Mouse (Mus musculus) embryonic facial prominence, embryonic 11.5 days (tissue): ENCODE measurements around the gene Fads6. TPM values are rescaled to one million over a fixed set of nuclear protein-coding genes. Genes with fewer than 3 reads are reported as not detected.

Experiments used
- ATAC-seq: fragments of 200-750 bp; cut with Nextera tagmentation; replicated peaks from 2 replicates; pipeline ENCODE4 v1.8.0; 2017; ENCODE audit warnings: low read depth; ENCODE audit not compliant: insufficient number of reproducible peaks, low FRiP score, low TSS enrichment
- DNase-seq: peaks from one replicate; pipeline ENCODE4 v3.0.0-alpha.2; 2015; ENCODE audit warnings: low spot score
- H3K27ac ChIP-seq: fragments of 300-500 bp; sonication (generic); replicated peaks from 2 replicates; pipeline ENCODE4 v1.5.1; 2014; ENCODE audit warnings: mild to moderate bottlenecking, low read depth, low read length, control low read depth
- H3K27me3 ChIP-seq: fragments of 300-500 bp; sonication (generic); 2 replicates; pipeline ENCODE4 v1.6.1; 2014; ENCODE audit warnings: mild to moderate bottlenecking, low read length, moderate library complexity, mixed read lengths; ENCODE audit not compliant: control insufficient read depth, insufficient read depth
- H3K36me3 ChIP-seq: fragments of 300-500 bp; sonication (generic); replicated peaks from 2 replicates; pipeline ENCODE4 v1.6.1; 2014; ENCODE audit warnings: low read depth, mild to moderate bottlenecking, low read length, moderate library complexity, mixed read lengths; ENCODE audit not compliant: control insufficient read depth, insufficient read depth
- H3K4me1 ChIP-seq: fragments of 300-500 bp; sonication (generic); 2 replicates; pipeline ENCODE4 v1.6.1; 2014; ENCODE audit warnings: low read length, mixed read lengths; ENCODE audit not compliant: control insufficient read depth, insufficient read depth
- H3K4me2 ChIP-seq: fragments of 300-500 bp; sonication (generic); 2 replicates; pipeline ENCODE4 v1.6.1; 2014; ENCODE audit warnings: low read depth, mild to moderate bottlenecking, control low read depth, low read length, moderate library complexity
- H3K4me3 ChIP-seq: fragments of 300-500 bp; sonication (generic); 2 replicates; pipeline ENCODE4 v1.5.1; 2014; ENCODE audit warnings: low read depth, low read length, control low read depth
- H3K9ac ChIP-seq: fragments of 300-500 bp; sonication (generic); replicated peaks from 2 replicates; pipeline ENCODE4 v1.6.1; 2014; ENCODE audit warnings: mild to moderate bottlenecking, control low read depth, low read length
- H3K9me3 ChIP-seq: fragments of 300-500 bp; sonication (generic); replicated peaks from 2 replicates; pipeline ENCODE4 v1.6.1; 2016; ENCODE audit warnings: mild to moderate bottlenecking, low read length, inconsistent platforms, mixed read lengths; ENCODE audit not compliant: control insufficient read depth
- WGBS: fragments of 180-500 bp; shearing (Covaris S2); extraction: QIAGEN DNeasy Blood & Tissue Kit; methylation state at CpG from one replicate; pipeline ENCODE4 v1.1.7; 2014; 5-methylcytosine and 5-hydroxymethylcytosine counted together
- polyA plus RNA-seq: library from polyadenylated mRNA; unstranded; fragments of >200 nt; fragmentation: Nextera tagmentation; extraction: Ambion mirVana; gene quantifications from 2 replicates; pipeline ENCODE4 v1.2.1, GENCODE M21; 2014

The Fads6 gene
- polyA plus RNA-seq, 1 experiment from 2014 or later: 0.14 TPM

DNA sequence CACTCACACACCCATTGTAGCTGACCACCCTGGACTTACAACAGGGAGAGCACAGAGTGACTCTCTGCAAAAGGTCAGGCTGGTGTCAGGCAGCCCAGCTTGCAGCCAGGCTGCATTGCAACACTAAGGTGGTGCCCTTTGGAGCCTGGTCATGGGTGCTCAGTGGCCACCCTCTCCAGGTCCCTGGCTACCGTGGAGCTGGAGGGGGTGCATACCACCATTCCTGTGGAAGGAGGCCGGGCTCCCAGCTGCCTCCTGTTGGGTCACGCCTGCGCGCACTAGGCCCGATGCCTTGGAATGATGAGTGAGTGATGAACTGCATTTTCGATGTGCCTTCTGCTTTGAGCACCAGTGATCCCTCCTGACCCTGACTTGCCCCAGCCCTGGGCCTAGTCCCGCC, 52.6 kb downstream of the Fads6 start:
- no peak overlapping the region for H3K4me2 ChIP-seq
- no peaks in the 10 kb centered on the region; the same call in 1 of the 2 replicates for H3K4me1 ChIP-seq
- H3K27ac ChIP-seq: no peak overlapping the region
- no peaks in the 10 kb centered on the region; the same call in 1 of the 2 replicates for H3K36me3 ChIP-seq
- no peaks in the 10 kb centered on the region for H3K9me3 ChIP-seq
- 84% methylated on average over 8 of the region's 8 CpGs for WGBS
- H3K9ac ChIP-seq: no peak overlapping the region
- peaks cover 28% of the 10 kb centered on the region for H3K27me3 ChIP-seq
- no peak for ATAC-seq
- no peak overlapping the region for H3K4me3 ChIP-seq
- no peak for DNase-seq

DNA sequence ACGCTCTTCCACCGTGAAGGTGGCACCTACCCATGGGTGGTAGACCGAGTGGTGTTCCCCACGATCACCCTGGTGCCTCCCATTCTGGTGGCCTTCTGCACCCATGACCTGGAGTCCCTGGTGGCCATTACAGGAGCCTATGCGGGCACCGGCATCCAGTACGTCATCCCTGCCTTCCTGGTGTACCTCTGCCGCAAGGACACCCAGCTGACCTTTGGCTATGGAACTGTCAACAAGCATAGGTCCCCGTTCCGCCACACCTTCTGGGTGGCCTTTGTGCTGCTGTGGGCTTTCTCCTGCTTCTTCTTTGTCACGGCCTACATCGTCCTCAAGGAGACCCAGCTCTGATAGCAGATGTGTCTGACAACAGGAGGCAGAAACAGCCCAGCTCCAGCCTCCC, 53.7 kb downstream of the Fads6 start:
- ATAC-seq (no peak), DNase-seq (no peak)
- no peaks in the 10 kb centered on the region; the same call in 1 of the 2 replicates for H3K36me3 ChIP-seq
- WGBS: 89% methylated on average over 12 of the region's 12 CpGs
- no peaks in the 10 kb centered on the region for H3K9me3 ChIP-seq
- no peak overlapping the region for H3K4me3 ChIP-seq
- H3K4me2 ChIP-seq: no peak overlapping the region
- H3K27ac ChIP-seq: no peak overlapping the region
- H3K4me1 ChIP-seq: no peaks in the 10 kb centered on the region; the same call in 1 of the 2 replicates
- H3K27me3 ChIP-seq: peaks cover 17% of the 10 kb centered on the region
- no peak overlapping the region for H3K9ac ChIP-seq

DNA sequence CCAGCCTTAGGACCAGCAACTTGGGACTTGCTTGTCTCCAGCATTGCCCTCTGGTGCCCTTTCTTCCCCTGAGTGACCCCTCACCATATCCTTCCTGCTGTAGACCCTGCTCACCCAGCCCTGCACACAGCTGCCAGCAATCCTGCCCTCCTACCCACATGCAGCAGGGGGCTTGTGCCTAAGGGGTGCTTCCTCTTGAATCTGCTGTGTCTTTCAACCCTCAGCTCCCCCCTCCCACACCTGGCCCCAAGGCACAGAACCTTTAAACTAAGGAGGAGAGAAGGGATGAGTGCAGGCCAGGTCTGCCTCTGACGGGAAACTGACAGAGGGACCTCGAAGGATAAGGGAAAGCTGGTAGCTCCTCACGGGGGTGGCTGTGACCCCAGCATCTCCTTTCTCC, 54.7 kb downstream of the Fads6 start:
- Histone ChIP-seq H3K4me3 (no peak overlapping the region), H3K9ac (no peak overlapping the region), H3K36me3 (no peaks in the 10 kb centered on the region; the same call in 1 of the 2 replicates), H3K27ac (no peak overlapping the region), H3K4me1 (no peaks in the 10 kb centered on the region; the same call in 1 of the 2 replicates), H3K9me3 (no peaks in the 10 kb centered on the region), H3K4me2 (no peak overlapping the region), H3K27me3 (peaks cover 7% of the 10 kb centered on the region; the same call in 1 of the 2 replicates)
- 65% methylated on average over 3 of the region's 3 CpGs for WGBS
- ATAC-seq (no peak), DNase-seq (no peak)

DNA sequence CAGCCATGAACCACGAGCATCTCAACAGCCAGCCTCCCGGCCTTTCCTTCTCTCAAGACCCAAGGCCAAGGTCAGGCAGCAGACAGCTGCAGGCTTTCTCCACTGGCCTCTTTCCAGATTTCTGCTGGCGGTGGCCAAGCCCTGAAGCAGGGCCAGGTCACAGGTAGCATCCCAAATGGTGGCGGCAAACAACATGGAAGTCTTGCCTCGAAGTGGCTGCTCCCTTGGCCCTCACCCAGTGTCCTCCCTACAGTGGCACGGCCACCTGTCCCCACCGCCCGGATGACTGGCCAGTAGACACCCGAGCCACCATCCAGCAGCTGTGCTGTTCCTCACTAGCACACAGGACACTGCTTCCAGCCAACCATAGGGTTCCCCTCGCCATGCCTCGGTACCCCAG, 56.1 kb downstream of the Fads6 start:
- DNase-seq: no peak
- Histone ChIP-seq H3K27me3 (no peaks in the 10 kb centered on the region), H3K27ac (no peak overlapping the region), H3K4me3 (no peak overlapping the region), H3K4me1 (no peaks in the 10 kb centered on the region; the same call in 1 of the 2 replicates), H3K9ac (no peak overlapping the region), H3K4me2 (no peak overlapping the region), H3K9me3 (no peaks in the 10 kb centered on the region), H3K36me3 (no peaks in the 10 kb centered on the region; the same call in 1 of the 2 replicates)
- 81% methylated on average over 11 of the region's 11 CpGs for WGBS
- ATAC-seq: no peak

DNA sequence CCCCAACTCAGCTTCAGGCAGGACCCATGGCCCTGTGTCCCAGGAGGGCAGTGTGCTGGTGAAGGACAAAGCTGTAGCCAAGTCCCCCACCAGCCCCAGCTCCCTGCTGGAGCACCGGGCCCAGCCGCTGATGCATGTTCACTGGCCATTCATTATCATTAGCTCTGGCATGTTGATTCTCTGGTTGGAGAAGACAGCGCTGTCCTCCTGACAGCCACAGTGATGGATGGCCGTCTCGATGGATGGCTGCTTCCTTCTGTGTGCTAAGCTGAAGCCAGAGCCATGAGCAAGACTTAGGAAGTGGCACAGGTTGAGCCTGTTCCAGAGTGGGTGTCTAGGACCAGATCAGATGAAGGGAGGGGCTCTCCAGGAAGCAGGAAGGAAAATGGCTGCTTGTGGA, 60.9 kb downstream of the Fads6 start:
- Histone ChIP-seq H3K4me2 (no peak overlapping the region), H3K9me3 (no peaks in the 10 kb centered on the region), H3K36me3 (no peaks in the 10 kb centered on the region), H3K9ac (no peak overlapping the region), H3K27me3 (peaks cover 2% of the 10 kb centered on the region; the same call in 1 of the 2 replicates), H3K4me1 (no peaks in the 10 kb centered on the region; the same call in 1 of the 2 replicates), H3K27ac (no peak overlapping the region), H3K4me3 (no peak overlapping the region)
- 56% methylated on average over 5 of the region's 5 CpGs for WGBS
- no peak for ATAC-seq
- DNase-seq: no peak

DNA sequence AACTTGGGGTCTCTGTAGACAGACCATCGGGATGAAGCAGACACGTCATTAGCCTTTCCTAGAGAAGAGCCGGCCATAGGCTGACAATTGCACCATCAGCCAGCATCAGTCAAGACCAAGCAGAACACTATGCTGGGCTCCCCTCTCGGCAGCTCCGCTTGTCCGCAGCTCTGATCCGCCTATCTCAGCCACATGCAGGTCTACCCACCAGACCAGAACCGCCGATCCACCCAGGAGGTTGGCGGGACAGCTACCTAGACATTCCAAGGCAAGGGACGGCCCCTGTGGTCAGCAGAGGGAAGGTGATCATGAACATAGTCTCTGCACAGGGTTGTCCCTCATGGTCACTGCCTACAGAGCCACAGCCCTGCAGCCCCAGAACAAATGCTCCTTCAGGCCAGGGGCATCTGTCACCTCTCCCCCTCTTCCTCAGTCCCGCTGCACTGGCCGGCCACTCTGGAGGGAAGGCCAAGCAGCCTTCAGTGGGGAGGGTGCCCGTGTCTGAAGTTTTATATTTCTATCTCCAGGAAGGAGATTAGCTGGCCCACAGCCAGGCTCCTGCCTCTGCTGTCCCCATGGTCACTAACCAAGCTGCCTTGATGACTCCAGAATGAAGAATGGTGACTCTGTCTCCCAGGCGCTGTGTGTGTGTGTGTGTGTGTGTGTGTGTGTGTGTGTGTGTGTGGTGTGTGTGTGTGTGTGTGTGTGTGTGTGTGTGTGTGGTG, 63.0 kb downstream of the Fads6 start:
- Histone ChIP-seq H3K9ac (no peak overlapping the region), H3K27ac (no peak overlapping the region), H3K4me1 (no peaks in the 10 kb centered on the region; the same call in 1 of the 2 replicates), H3K36me3 (no peaks in the 10 kb centered on the region), H3K4me2 (no peak overlapping the region), H3K9me3 (no peaks in the 10 kb centered on the region), H3K4me3 (no peak overlapping the region), H3K27me3 (peaks cover 2% of the 10 kb centered on the region; the same call in 1 of the 2 replicates)
- ATAC-seq (no peak), DNase-seq (no peak)
- WGBS: 79% methylated on average over 15 of the region's 15 CpGs

DNA sequence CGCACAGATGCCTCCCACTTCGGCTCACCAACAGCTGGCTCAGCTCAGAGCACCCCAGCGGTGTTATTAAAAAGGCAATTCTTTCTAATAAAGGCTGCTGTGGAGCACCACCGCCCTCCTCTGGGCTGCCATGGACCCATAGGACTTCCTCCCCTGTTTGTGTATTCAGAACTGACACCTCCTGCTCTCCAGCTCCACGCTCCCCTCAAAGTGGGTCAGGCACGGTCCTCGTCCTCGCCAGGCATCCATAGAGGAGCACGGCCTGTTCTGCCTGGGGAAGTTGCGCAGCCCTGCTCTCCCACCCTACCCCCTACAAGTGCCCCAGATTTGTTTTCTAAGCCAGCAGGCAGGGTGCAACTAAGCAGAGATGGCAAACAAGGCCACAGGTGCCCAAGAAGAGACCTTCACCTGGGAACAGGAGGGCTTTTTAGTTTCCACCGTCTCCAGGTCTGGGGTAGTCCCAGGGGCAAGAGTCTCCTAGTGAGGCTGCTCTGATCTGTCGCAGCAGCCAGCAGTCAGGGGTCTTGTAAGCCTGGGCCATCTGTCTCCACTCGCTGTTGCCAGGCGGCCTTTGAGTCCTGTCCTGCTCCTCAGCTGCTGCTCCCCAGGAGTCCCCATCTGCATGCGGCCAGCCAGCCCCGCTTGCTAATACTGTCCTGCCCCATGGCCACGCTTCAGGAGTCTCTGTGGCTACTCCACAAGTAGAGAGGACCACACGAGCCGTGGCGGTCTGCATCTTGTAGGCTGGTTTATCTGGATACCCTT, 63.8 kb downstream of the Fads6 start:
- 54% methylated on average over 20 of the region's 20 CpGs for WGBS
- Histone ChIP-seq H3K27me3 (peaks cover 2% of the 10 kb centered on the region; the same call in 1 of the 2 replicates), H3K9ac (no peak overlapping the region)

DNA sequence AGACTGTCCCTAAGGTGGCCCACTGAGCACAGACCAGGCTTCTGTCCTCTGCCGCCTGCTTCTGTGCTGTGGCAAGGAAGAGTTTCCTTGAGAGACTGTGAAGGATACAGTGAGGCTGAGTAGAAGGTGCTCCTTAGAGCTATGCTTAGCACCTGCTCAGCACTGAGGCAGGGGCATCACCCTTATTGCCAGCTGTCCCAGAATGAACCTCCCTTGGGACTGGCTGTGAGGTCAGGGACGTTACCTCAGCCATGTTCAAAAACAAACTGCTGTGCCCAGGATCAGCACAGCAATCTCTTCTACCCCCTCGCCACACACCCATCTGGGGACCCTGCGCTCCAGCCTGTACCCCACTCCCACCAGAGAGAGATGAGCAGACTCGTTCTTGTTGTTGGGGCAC, 64.6 kb downstream of the Fads6 start:
- WGBS: 74% methylated on average over 5 of the region's 5 CpGs
- no peaks in the 10 kb centered on the region for H3K36me3 ChIP-seq
- no peak overlapping the region for H3K4me2 ChIP-seq
- no peaks in the 10 kb centered on the region; the same call in 1 of the 2 replicates for H3K4me1 ChIP-seq
- DNase-seq (no peak), ATAC-seq (no peak)
- H3K4me3 ChIP-seq: no peak overlapping the region
- peaks cover 2% of the 10 kb centered on the region; the same call in 1 of the 2 replicates for H3K27me3 ChIP-seq
- no peaks in the 10 kb centered on the region for H3K9me3 ChIP-seq
- no peak overlapping the region for H3K27ac ChIP-seq
- no peak overlapping the region for H3K9ac ChIP-seq

More for the DNA sequence above, 63.8 kb downstream of the Fads6 start:
- Histone ChIP-seq H3K9me3 (no peaks in the 10 kb centered on the region), H3K36me3 (no peaks in the 10 kb centered on the region), H3K4me2 (no peak overlapping the region), H3K27ac (no peak overlapping the region), H3K4me3 (no peak overlapping the region), H3K4me1 (no peaks in the 10 kb centered on the region; the same call in 1 of the 2 replicates)
- DNase-seq: no peak
- no peak for ATAC-seq
